Mouse (Mus musculus): Measurements from ENCODE around the gene Spata33. TPM values are rescaled to one million over a fixed set of nuclear protein-coding genes. Genes with fewer than 3 reads are reported as not detected.
A peak's percentile ranks its signal among the peaks of the same experiment; 100 is the strongest.
"Not testable (repeated sequence)": the region's sequence is repeated elsewhere in the genome, so short reads cannot be mapped to it uniquely, and the experiment has no call there.

Spata33 gene
- total RNA-seq, 2 experiments from 2014 or later = 0.91 to 1.2 TPM

DNA sequence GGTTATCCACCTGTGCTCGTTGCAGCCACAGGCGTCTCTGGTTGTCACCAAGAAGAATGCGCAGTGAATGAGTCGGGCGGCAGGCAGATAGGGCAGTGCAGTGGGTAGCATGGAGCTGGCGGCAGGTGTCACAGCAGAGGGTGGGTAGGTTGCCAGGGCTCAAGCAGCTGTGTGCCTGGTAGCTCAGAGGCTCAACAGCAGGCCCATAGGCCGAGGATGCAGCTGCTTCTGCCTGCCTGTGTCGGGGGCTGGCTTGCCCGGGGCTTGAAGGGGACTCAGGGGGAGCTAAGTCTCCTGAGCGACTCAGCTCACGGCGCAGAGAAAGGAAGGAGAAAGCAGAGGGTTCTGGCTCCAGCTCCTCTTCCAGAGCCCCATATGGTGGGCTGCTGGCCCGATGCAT lies 20.7 kb downstream of the Spata33 start:
- DNase-seq = no peak

DNA sequence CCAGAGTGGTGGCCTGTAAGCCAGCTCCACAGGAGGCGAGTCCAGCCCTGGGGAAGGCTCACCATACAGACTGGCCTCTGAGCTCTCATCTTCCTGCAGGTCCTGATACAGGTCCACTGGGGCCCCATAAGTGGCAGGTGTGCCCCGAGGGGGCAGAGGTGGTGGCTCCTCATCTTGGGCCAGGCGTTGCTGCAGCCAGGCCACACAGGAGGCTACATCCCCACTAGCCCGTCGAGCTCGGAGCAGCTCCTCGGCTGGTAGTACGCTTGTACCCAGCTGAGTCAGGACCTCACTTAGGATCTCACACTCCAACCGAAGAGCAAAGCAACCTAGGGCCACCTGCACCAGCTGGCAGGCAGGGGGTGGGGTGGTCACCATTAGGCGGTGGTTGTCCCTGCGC lies 21.1 kb downstream of the Spata33 start:
- no peak for DNase-seq

DNA sequence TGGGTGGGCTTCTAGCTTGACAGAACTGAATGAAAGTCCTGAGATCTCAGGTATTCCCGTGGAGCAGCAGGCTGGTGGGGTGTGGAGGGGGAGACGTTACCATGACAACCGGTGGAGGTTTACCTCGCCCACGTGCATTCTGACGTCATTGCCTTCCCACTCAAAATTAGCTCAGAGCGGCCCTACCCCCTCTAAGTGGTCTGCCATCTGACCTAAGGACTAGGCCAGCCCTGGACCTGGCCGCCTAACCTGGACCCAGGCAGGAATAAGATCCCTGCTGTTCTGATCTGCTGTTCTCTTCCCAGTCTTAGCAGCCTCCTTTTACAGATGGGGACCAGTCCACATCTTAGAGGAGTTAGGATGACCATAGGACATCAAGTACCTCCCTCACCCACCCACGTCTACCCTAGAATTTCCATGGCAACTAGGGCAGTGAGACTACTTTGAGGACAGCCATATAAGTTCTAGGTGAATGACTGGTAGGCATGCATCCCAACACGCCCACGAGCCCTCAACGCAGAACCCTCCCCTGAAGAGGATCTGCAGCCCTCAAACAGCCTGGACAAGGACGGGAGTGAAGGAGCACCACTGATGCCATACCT lies 22.4 kb downstream of the Spata33 start:
- DNase-seq = no peak

DNA sequence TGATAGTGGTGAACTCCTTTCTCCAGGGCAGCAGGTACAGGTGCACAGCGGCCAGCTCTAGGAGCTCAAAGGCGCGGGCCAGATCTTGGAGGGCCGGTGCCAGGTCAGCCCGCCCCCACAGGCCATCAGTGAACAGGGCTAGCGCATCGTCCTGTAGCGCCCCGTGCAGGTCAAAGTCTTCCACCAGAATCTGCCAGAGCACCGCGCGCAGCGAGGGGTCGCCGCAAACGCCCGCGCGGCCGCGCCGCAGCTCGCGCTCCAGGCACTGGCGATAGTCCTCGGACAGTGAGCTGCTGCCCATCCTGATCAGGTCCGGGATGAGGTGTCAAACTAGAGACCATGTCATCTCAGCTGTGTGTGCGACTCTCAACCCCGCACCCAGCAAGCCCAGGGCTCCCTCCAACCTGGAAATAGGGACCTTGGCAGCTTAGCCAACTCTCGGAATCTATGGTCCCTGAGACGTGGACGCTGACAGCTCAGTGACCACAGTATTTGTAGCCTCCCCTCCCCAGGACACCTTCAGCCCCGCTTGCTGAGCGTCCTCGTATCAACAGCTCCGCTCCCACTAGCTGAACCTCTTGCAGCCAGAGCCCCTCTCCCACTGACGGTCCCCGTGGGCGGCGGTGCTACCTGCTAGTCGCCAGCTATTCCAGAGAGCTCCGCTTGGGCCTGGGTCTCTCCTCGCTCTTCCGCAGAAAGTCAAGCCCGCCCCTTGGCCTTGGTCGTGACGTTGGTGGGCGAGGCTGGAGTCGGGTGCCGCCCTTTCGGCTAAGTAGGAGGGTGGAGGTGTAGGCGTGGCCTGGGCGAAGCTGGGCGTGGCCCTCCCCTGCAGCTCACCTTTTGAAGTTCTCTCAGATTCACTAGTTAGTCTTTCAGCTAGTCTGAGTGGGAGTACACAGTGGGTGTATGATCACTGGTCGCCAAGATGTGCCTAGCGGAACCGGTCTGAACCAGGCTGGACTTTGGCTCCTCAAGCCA lies 23.2 kb downstream of the Spata33 start, which contains the start of gene Spata2l:
Gene Spata2l (minus strand): TSS at position 714 of the 978 bp plus-strand sequence.
- DNase-seq = peak; percentile 82

DNA sequence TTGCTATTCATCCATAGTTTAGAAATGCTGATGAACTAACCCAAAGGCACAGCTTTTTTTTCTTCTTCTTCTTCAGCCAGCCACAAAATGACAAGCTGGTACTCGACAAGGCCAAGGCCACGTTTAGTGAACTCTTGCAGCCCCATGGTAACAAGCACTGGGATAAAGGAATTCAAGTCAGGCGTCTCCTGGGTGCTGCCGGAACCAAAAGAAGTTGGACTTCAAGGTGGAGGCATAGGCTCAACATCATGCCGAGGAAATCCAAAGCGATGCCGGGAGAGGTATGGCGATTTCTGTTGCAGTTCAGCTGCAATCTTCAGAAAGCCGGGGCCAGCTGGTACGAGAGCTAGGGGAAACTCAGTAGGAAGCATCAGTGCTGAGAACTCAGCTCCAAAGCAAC lies 26.8 kb downstream of the Spata33 start:
- no peak for DNase-seq

DNA sequence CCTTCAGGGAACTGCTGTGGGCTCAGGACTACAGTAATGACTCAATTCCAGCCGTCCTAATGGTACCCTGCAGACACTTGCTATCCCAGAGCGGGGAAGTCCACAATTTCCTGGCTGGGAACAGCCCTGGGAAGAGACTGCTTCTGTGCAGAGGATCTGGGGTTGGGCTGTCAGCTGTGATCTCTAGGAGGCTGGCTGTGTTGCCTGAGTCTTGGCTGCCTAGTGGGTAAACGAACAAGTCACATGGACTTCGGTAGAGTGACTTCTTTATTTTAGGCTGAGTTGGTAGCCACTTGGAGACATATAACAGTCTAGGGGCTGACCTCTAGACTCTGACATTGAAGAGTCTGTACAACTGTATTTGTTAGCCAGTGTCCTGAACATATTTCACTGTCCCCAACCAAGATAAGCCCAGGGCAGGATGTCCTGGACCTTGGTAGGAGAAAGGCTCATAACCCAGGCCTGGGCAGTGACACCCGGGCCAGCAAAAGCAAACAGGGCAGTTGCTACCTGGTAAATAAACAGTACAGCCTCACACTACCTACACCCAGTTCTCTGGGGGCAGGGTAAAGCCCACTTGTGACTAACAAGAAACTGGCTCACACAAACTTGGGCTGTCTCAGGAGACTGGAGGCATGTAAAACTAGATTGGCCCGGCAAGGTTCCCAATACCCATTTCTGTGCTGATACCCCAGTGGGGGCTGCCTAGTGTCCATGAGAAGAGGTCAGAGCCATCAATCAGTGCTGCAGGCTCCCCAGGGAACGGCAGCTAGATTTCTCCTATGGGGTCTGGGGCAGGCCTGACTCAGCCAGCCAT lies 29.7 kb downstream of the Spata33 start:
- no peak for DNase-seq

DNA sequence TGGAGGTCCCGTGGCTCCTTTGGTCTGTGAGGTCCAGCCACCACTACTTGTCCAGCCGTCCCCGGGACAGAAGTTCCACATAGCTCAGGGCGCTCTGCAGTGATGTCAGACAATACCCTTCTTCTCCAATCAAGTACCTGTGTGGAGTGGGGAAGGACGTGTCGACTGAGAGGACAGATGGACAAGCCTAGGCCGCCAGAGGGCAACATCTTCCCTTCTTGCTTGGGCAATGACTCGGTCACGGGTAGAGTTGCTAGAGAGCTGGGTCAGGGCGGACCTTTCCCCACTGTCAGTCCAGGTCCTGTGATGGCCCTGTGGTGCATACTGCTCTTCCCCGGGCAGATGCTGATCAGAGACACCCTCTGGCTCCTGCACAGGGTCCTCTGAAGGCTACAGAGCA lies 30.4 kb downstream of the Spata33 start:
- DNase-seq = no peak

DNA sequence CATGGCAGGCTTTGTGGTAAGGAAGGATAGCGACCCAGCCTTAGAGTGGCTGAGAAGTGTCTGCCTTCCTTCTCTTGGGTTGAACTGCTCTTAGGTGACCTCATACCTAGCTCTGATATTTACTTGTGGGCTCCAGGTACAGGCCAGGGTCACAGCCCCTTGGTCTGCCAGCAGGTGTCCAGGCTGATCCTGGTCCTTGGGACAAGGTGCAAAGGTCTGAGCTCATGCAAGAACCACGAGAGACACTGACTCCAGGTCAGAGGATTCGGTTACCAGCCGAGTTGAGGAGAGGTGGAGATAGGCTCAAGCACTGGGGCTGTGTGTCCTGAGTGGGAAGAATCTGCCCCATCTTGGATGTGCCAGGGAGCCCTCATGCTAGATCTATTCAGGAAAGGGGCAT lies 31.8 kb downstream of the Spata33 start:
- DNase-seq = no peak

DNA sequence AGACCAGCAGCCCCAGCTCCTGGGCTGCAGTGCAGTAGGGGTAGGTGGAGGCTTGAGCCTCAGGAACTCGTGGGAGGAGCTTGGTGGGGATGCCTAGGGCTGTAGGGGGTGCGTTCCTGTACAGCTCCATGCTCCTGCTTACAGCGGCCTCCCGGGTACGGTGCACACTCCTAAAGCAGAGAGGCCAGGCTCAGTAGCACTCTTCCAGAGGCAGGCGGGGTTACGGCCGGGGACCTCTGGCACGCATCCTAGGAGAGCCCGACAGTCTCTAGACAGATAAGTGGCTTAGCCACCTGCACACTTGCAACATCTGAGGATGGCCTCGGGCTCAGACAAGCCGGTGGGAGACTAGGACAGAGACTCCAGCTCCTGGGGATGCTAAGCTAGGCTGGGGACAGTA lies 32.9 kb downstream of the Spata33 start:
- no peak for DNase-seq

DNA sequence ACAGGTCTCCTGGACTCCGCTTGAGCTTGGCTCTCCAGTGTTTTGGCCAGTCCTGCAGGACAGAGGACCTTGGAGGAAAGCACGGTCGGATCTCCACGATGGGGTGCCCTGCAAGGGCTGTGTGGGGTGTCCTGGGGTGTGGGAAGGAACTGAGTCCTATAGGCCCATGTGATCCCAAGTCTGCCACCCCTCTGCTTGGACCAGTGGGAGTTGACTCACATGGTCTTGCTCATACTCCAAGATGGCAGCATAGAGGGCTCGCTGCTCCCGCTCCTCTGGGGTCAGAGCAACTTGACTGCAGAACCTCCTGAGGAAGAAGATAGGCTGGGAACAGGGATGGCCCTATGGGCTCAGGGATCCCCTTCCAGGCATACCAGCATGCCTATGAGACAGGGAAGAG lies 35.1 kb downstream of the Spata33 start:
- no peak for DNase-seq

DNA sequence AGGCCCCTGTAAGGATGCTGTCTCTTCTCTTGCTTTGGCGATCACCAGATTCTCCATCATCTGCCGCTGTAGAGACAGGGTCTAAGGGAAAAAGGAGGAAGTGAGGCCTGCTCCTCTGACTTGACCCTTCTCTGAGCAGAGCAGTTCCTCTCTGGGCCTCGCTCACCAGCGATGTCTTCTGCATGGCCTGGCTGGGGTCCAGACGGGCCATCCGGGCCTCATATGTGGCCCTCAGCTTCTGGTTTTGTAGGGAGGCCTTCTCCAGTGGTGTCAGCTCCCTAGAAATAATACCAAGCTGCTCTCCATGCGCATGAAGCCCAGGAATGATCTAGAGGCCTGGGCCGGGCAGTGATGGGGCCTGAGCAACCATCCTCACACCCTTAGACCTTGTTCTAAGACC lies 36.0 kb downstream of the Spata33 start:
- peak; percentile 24 for DNase-seq

DNA sequence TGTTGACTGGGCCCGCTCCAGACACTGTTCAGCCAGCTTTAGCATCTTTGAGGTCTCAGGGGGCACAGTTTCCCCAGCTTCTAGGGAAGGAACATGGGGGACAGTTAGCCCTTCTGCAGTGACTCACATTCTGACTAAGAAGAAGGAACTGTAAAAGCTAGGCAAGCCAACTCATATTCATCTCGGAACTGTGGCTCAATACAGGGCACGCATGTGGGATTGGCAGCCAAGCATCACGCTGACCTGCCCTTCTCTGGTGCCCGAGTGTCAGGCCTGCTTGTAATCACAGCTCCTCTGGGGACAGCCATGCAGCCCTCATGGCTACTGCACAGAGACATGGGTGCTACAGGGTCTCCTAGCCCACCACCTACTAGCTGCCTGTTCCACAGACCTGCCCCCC lies 38.3 kb downstream of the Spata33 start:
- DNase-seq = no peak

DNA sequence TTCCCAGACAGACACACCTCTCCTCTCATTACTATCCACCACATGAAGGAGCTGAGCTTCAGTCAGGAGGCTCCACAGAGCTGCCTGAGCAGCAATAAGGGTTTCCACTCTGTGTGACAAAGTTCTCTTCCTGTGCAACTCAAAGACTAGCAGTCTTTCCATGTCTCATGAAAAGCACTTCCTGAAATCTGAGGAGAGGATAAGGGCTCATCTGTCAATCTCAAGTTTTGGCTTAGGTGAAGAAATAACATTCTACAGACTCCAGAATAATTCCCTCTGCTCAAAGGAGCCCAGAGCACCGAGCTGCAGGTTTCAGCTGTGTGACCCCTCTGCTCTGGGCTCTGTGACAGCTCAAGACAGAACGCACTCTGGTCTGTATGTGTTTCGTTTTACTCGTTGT lies 40.3 kb downstream of the Spata33 start:
- DNase-seq = no peak

DNA sequence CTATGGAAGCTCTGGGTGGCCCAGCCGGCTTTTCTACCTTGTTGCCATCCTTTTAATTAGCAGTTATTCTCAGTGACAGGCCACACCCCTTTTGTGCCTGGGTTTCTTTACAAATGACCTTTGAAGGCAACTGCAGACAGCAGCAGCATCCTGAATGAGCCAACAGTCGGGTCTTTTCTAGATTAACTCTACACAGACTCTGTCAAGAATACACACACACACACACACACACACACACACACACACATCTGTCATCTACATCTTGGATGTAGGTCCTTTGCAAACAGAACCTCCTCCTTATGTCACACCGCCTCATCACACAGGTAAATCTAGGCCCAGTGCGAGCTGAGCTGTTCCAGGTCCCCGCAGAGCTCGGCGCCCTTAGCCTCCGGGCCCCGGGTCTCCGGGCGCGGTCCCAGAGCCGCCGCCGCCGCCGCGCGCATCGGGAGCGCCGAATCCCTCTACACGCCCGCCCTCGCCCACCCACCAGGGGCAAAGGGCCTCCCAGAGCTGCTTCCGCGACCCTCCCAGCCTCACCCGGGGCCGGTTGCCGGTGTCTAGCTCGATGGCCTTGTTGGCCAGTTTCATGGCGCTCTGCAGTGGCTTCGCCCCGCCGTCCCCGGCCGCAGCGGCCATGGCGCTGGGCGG lies 40.9 kb downstream of the Spata33 start:
- no peak for DNase-seq

DNA sequence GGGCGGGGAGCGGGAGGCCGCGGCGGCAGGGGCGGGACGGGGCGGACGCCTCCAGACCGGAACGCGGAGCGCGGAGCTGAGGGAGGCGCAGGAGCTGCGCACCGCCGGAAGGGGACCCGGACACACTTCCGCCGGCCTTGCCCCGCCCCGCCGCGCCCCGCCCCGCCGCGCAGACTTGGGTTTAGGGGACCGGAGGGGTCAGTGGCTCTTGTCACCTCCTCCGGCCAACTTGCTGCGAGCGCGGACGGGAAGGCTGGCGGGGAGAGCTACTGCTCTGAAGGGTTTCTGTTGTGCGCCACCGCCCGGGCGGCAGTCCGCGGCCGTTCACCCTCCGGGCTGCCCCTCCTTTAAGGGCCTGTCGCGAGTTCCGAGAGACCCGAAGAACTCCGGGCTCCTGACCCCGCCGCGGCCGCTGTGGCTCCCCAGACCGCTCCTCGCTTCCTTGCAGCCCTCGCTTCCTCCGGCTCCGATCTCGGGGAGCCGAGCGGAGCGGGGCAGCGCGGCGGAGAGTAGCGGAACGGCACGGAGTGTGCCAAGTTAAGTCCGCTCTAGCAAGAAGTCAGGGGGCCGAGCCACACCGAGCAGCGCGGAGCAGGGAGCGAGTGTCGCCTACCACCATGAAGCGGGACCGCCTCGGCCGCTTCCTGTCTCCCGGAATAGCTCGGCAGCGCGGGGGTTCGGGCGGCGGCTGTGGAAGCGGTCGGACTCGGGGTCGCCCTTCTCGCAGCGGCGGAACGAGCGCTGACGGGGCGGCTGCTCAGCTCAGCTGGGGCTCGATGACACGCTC lies 41.7 kb downstream of the Spata33 start, which contains the start of the genes Zfp276 and Vps9d1:
Gene Zfp276 (plus strand): TSS at position 97 of the 787 bp plus-strand sequence.
Gene Vps9d1 (minus strand): TSS at position 250 of the 787 bp plus-strand sequence.
- DNase-seq = peak; percentile 86

DNA sequence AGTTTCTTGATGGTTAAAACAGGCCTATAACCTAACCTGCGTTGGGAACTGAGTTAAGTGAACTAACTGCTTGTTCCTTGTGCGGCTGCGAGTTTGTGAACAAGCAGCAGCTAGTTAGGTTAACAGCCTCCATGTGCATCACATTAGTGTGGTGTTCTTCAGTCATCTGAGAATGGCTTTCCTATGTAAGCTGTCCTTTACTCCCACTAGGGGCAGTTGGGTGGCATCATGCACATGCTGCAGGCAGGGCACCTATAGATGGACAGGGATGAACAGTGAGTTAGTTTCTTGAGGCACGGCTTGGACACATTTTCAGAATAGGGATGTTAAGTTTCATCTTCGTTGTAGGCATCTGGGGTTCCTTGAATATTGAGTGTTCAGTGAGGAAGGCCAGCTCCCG lies 42.5 kb downstream of the Spata33 start:
- DNase-seq = no peak

DNA sequence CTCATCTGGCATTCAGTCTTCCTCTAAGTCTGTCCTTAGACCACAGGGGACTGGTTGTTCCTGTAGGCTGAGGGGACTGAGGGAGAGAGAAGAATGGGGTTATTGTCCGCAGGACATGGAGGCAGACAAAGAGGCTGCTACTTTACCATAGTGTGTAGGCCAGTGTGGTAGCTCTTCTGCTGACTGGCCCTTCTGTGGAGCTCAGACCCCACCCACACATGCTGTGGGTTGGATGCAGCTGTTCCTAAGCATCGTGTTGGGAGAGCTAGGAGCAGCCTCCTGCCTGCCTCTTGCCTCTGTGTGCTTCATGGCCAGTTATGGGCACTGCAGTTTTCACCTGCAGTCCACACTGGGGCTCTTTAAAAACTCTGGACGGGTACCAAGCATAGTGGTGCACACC lies 44.5 kb downstream of the Spata33 start:
- no peak for DNase-seq

DNA sequence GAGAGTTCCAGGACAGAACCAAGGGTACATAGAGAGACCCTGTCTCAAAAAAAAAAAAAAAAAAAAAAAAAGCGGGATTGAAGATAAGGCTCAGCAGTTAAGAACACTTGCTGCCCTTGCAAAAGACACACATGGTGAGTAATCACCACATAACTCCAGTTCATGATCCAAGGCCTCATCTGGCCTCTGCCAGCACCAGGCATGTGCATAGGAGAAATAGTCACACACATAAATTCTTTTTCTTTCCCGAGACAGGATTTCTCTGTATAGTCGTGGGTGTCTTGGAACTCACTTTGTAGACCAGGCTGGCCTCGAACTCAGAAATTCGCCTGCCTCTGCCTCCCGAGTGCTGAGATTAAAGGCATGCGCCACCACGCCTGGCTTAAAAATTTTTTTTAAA lies 45.0 kb downstream of the Spata33 start:
- DNase-seq = not testable (repeated sequence)

DNA sequence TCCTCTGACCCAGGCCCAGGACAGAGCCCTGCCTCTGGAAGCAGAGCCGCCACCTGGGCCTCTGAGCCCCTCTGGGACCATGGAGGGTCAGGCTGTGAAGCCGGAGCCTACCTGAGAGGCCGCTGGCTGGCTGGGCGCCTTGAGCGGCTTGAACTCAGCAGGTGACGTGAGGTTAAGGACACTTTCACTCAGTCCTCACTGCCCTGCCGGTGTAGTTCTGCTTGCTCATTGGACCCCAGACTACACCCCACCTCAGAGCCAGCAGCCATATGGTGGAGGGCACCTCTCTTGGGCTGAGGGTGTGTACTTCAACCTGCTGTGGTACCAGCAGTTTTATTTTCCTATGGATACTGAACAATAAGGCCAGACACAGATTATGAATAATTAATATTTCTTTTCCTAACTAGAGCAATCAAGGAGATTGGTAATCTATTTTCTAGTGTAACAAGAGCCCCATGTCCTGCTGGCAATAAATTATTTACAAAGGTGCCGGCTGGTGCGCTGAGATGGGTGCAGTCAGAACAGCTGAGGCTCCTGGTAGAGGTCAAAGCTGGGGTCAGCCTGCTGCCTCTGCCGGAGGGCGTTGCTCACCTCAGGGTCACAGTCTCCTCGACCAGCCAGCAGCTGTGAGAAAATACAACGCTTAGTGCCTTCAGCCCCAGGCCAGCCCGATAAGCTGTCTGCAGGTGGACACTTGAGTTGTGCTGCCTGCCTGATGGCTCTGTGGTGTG lies 55.5 kb downstream of the Spata33 start:
- no peak for DNase-seq

DNA sequence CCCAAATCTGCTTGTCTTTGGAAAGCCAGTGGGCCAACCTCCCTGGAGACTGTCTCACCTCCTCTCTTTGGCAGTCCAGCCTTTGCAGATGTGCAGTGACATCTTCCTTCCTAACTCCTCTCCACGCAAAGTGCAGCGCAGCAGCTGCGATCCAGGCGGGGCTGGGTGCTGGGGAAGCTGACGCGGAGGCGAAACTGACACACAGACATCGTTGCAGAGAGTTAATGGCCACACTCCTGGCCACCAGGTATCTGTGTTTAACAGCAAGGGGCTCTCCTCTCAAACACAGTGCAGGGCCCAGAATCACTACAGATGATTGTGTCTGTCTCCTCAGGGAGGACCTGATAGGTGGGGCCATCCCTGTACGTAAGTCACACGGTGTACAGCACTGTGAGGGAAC lies 58.5 kb downstream of the Spata33 start:
- DNase-seq = no peak
